Mouse (Mus musculus) stomach, postnatal 0 days (tissue): ENCODE results near the gene Mturn.

ENCODE experiments used
- CTCF ChIP-seq: IDR thresholded peaks from 2 replicates; pipeline ENCODE4 v1.5.1; 2016; ENCODE audit warnings: antibody characterized with exemption, low read depth, mild to moderate bottlenecking, moderate library complexity
- EP300 ChIP-seq: optimal IDR thresholded peaks from 2 replicates; pipeline ENCODE3; 2016; ENCODE audit warnings: antibody characterized with exemption

DNA sequence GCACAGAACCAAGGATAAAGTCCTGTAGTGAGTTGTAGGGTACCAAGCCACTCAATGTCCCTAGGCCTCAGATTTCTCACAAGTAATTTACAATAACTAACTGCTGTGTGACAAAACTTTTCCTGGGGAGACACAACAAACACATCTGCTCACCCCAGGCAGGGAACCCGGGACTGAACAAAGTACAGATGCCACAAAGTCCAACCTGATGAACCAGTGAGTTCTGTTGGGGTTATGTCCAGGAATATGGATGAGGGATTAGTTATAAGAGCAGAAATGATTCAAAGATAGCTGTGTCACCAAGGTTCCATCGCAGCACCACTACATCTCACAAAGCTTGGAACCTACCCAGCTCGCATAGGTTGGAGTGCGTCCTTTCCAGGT, 39.8 kb downstream of the Mturn start:
- TF ChIP-seq CTCF, result no peak
- no peak for TF ChIP-seq EP300
